Mouse (Mus musculus): Measurements from ENCODE around the gene Casp2.

Gene Casp2

GRCm38 (mm10) chr6:42282865-42283528 lies 18.2 kb downstream of the Casp2 start:
- no peak for DNase-seq

GRCm38 (mm10) chr6:42286448-42286847 lies 21.7 kb downstream of the Casp2 start, which contains the start of gene Clcn1:
Gene Clcn1 (plus strand): TSS chr6:42286685.
- no peak for DNase-seq

GRCm38 (mm10) chr6:42287562-42287961 lies 22.8 kb downstream of the Casp2 start:
- DNase-seq = no peak

- no peak for DNase-seq
Measured at GRCm38 (mm10) chr6:42293327-42293726, 28.5 kb downstream of the Casp2 start.

GRCm38 (mm10) chr6:42295549-42296094 lies 30.8 kb downstream of the Casp2 start:
- no peak for DNase-seq

- no peak for DNase-seq
Measured at GRCm38 (mm10) chr6:42299362-42299761, 34.6 kb downstream of the Casp2 start.

- peak; percentile 66 for DNase-seq
Measured at GRCm38 (mm10) chr6:42309816-42310378, 45.1 kb downstream of the Casp2 start.

- no peak for DNase-seq
Measured at GRCm38 (mm10) chr6:42310427-42311053, 45.8 kb downstream of the Casp2 start.

GRCm38 (mm10) chr6:42318293-42318692 lies 53.5 kb downstream of the Casp2 start:
- DNase-seq = no peak

GRCm38 (mm10) chr6:42323371-42324066 lies 58.7 kb downstream of the Casp2 start:
- peak; percentile 65 to 66 for DNase-seq

GRCm38 (mm10) chr6:42324067-42324481 lies 59.3 kb downstream of the Casp2 start:
- peak; percentile 74 to 75 for DNase-seq

GRCm38 (mm10) chr6:42324482-42325267 lies 59.9 kb downstream of the Casp2 start, which contains the start of gene Fam131b:
Gene Fam131b (minus strand): TSS chr6:42324643.
- peak; percentile 91 to 95 for DNase-seq

GRCm38 (mm10) chr6:42325268-42325609 lies 60.5 kb downstream of the Casp2 start:
- peak; percentile 91 to 95 for DNase-seq

- DNase-seq = no peak
Measured at GRCm38 (mm10) chr6:42326509-42326908, 61.7 kb downstream of the Casp2 start.

GRCm38 (mm10) chr6:42328757-42329156 lies 64.0 kb downstream of the Casp2 start:
- no peak for DNase-seq

- peak; percentile 75 to 77 for DNase-seq
Measured at GRCm38 (mm10) chr6:42330216-42330615, 65.4 kb downstream of the Casp2 start.

- no peak for DNase-seq
Measured at GRCm38 (mm10) chr6:42330946-42331345, 66.2 kb downstream of the Casp2 start.
